Mouse (Mus musculus) heart, postnatal 0 days (tissue): ENCODE data around the gene Stk39.

Experiments used
- CTCF ChIP-seq: IDR thresholded peaks from 2 replicates; pipeline ENCODE4 v1.5.1; 2016; ENCODE audit warnings: antibody characterized with exemption, control low read depth, low read depth
- EP300 ChIP-seq: IDR thresholded peaks from 2 replicates; pipeline ENCODE4 v1.6.1; 2016; ENCODE audit warnings: antibody characterized with exemption, low read depth

GRCm38 (mm10) chr2:68415691-68416090 lies 56.4 kb downstream of the Stk39 start:
- TF ChIP-seq CTCF (no peak), EP300 (peak; percentile 90)
